Mouse (Mus musculus): ENCODE data around the gene Shisa4.
A peak's percentile ranks its signal among the peaks of the same experiment; 100 is the strongest.

Gene Shisa4

GRCm38 (mm10) chr1:135367005-135367404 lies 8.0 kb downstream of the Shisa4 start:
- peak; percentile 92 for DNase-seq (ENCODE audit: low read depth, low spot score)

GRCm38 (mm10) chr1:135366380-135366779 lies 8.7 kb downstream of the Shisa4 start:
- no peak for DNase-seq (ENCODE audit: low read depth, low spot score)

GRCm38 (mm10) chr1:135363446-135363845 lies 11.6 kb downstream of the Shisa4 start:
- DNase-seq (ENCODE audit: low read depth, low spot score), result no peak

GRCm38 (mm10) chr1:135362115-135362514 lies 12.9 kb downstream of the Shisa4 start:
- no peak for DNase-seq (ENCODE audit: low read depth, low spot score)

GRCm38 (mm10) chr1:135361491-135361890 lies 13.5 kb downstream of the Shisa4 start:
- DNase-seq (ENCODE audit: low read depth, low spot score), result no peak

GRCm38 (mm10) chr1:135359071-135359470 lies 16.0 kb downstream of the Shisa4 start:
- no peak for DNase-seq (ENCODE audit: low read depth, low spot score)

- peak; percentile 71 for DNase-seq (ENCODE audit: low read depth, low spot score)
Observed at GRCm38 (mm10) chr1:135351953-135352352, 23.1 kb downstream of the Shisa4 start.

- DNase-seq (ENCODE audit: low read depth, low spot score), result peak; percentile 86
Observed at GRCm38 (mm10) chr1:135347498-135348169, 27.4 kb downstream of the Shisa4 start.

GRCm38 (mm10) chr1:135346891-135347290 lies 28.1 kb downstream of the Shisa4 start:
- DNase-seq (ENCODE audit: low read depth, low spot score), result peak; percentile 38

GRCm38 (mm10) chr1:135344026-135344425 lies 31.0 kb downstream of the Shisa4 start:
- DNase-seq (ENCODE audit: low read depth, low spot score), result no peak

- no peak for DNase-seq (ENCODE audit: low read depth, low spot score)
Observed at GRCm38 (mm10) chr1:135341947-135342346, 33.1 kb downstream of the Shisa4 start.

- no peak for DNase-seq (ENCODE audit: low read depth, low spot score)
Observed at GRCm38 (mm10) chr1:135330578-135330977, 44.5 kb downstream of the Shisa4 start.

GRCm38 (mm10) chr1:135328368-135328767 lies 46.7 kb downstream of the Shisa4 start:
- DNase-seq (ENCODE audit: low read depth, low spot score), result no peak

- no peak for DNase-seq (ENCODE audit: low read depth, low spot score)
Observed at GRCm38 (mm10) chr1:135325934-135326333, 49.1 kb downstream of the Shisa4 start.

GRCm38 (mm10) chr1:135324571-135324970 lies 50.5 kb downstream of the Shisa4 start, which contains the start of gene Lmod1:
Lmod1 (plus strand) TSS chr1:135324807.
- peak; percentile 52 for DNase-seq (ENCODE audit: low read depth, low spot score)

GRCm38 (mm10) chr1:135323367-135323901 lies 51.6 kb downstream of the Shisa4 start:
- DNase-seq (ENCODE audit: low read depth, low spot score), result peak; percentile 33
